Mouse (Mus musculus): ENCODE results near the gene Hnf1b.

The Hnf1b gene

DNA sequence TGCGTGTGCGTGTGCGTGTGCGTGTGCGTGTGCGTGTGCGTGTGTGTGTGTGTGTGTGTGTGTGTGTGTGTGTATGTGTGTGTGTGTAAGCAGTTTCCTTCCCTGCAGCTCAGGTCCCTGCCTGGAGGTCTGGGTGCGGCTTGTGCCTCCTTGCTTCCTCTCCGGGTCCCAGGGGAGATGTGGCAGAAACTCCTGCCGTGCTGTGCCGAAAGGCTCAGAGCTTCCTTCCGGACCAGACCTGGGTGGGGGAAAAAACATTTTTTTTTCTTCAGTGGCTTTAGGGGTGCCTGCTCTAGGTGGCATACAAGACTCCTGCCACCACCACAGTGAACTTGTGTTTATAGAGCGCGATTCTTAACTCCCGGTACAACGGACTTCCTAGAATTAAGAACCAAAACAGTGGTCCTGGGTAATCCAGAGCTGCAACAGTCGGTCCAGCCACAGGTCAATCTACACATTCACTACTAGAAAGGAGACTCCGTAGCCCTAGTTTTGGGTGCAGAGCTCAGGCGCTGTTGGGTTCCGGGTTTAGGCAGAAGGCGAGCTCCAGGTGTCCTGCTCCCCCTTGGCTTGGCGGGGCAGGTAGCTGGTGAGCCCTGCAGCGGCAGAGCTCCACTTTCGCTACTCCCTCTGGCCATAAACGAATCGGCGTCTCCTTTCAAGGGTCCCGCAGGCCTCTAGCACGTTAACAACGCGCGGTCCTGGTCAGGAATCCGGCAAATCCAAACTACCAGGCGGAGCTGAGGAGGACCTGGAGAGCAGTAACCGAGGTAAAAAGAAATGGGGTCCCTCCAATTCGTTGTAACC, at the start of gene Hnf1b:
Gene Hnf1b, plus strand, starts transcription at position 535 of the 807 bp plus-strand sequence.
- peak; percentile 22 for DNase-seq

DNA sequence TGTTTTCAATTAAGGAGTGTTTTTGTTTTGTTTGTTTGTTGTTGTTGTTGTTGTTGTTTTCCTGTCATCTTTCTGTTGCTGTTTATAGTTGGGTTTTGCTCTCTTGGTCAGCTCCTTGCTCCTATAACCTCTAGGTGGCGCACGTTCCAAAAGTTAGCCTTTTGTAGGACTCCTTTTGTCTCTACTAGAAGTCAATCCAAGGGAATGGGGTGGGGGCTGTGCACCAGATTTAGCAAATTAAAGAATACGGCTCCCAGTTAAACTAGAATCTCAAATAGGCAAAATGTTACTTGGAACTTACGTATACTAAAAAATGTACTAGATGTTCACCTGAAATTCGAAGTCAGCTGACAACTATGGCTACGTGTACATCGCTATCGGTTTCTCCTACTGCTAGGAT, 47.7 kb upstream of the Hnf1b start:
- DNase-seq: peak; percentile 46

DNA sequence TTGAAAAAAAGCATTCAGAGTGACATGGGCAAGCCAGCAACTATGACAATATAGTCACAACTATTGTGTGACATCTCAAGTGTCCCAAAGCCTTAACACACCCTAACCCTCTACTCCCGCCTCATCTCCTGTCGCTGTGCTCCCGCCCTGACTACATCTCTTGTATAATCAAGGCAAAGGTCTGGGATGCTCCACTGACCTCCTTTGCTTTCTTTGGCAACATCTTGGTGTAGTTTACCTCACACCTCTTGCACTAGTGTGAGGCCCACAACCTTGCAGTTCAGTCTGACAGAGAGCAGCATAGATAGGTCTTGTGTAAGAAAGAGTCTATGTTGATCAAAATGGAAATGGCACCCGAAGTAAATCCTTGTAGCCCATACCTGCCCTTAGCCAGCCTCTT, 47.3 kb upstream of the Hnf1b start:
- DNase-seq: no peak

DNA sequence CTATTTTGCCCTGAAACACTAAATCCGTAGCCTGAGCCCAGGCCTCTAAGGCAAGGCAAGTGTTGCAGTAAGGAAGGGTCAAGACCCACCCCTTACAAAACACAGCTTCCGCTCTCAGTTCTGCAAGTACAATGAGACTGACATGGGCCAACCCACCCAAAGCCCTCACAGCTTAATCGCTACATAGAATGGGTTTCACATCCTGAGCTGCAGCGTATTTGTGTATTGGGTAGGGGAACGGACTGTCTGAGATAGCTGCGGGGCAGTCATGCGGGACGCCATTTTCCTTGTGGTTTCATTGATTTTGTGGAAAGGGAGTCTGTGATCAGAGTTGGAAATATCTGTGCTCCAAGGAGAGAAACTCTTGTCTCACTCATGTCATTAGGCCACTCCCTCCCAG, 39.4 kb upstream of the Hnf1b start:
- DNase-seq: no peak

DNA sequence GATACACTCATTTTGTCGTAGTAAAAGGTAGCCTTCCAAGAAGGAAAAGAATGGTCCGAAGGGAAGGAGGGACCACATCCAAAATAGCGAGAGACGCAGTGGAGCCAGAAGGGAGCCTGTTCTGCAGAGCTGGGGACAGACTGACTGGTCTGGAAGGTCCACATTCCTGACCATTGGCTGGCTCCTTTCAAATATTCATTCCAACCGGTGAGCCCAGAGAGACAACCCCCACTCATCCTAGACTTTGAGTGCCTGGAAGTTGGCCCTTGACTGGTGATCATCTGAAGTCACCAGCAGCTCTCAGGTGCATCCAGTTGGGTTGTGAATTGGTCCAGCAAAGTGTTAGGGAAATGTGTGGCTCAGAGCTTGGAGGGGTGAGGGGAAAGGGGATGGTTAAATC, 34.7 kb upstream of the Hnf1b start:
- DNase-seq: peak; percentile 9

DNA sequence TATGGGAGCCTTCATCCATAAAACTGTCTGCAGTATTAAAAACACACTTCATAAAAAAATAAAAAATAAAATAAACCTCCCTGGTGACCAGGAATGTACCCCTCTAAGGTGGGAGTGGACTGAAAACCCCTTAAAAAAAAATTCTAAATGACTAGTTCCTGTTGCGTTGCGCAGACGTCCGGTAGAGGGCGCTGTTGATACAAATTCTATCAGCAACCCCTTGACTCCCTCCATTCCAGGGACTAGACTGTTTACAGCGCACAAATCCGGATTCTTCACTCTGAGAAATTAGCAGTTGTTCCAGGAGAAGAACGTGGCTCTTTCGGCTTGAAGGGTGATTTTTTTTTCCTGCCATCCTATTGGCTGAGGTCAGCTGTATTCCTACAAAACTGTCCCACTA, 34.2 kb upstream of the Hnf1b start:
- peak; percentile 72 for DNase-seq

DNA sequence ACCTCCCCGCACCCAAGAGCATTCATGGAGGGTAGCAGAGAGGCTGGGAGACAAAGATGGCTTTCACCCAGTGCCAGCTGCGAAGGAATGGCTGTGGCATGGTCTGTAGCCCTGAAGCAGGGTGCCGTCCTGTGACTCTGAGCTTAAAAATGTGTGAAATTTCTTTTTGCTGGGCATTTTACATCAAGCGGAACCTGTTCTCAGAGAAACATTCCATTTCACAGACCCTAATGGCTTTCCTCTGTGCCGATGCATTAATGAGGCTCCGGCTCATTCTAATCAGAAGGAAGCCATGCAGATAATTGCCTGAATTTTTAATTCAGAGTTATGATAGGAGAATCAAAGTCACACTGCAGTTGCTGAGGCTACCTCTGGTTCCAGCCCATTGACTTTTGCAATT, 32.8 kb upstream of the Hnf1b start:
- no peak for DNase-seq

DNA sequence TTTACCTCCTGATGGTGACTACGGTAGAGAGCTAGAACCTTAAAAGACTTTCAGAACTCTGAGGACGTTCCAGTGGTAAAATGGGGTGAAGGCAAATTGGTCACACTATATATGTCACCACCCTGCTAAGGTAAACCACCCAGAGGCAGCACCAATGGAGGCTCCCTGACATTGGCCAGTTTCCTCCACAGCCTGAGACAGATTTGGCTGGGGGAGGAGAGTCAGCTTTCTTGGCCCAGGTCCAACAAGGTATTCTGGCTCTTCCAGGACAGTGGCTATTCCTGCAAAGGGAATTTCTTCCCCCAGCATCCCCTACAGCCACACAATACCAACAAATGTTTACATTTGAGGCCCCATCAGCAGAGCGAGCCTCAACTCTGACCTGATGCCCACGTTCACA, 31.9 kb upstream of the Hnf1b start:
- DNase-seq: no peak

DNA sequence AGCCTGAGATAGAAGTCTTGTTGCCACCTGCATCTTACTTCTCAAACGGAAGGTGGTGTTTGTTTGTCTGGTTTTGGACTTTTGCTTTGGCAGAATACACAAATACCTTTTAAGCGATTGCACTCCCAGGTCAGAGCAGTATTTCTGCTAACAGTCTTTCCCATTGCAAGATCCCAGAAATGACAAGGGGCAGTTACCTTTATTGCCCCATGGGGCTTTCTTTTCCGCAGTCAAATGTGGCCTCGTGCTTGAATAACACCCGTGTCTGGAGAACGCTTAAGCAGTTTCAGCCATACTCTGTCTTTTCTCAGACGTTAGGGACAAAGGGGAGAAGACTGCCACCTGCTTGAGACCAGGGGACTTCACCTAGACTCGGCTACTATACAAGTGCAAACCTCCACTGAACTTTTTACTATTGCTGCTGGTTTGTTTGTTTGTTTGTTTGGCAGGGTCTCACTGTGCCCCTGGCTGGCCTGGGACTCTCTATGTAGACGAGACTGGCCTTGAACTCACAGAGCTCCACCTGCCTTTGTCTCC, 31.2 kb upstream of the Hnf1b start:
- DNase-seq: no peak

DNA sequence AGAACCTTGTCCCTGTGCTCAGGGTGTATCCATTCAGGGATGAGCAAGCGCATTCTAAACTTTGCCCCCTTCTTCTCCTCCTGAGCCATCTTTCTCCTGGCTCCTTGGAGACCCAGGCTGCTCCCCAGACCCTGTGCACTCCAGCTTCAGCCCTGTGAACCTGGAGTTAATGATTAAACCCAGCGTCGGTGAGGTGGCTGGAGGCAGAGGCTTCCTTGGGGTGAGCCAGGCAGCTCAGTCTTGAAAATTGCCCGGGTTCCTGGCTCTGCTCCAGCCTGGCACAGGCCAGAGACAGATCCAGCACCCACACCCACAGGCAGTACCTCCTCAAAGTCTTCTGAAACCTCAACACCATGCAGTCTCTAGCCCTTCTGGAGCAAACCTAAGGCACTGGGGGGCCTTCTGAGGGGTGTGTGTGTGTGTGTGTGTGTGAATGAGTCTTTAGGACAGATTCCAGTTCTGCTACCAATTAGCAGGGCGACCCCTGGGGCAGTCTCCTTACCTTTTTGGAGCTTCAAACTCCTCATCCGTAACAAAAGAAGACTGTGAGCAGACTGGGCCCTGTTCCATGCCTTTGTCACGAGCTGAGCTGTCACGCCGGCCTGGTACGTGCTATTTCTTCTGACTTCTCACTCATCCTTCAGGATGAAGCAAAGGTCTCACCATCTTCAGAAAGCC, 29.9 kb upstream of the Hnf1b start:
- DNase-seq: peak; percentile 14

DNA sequence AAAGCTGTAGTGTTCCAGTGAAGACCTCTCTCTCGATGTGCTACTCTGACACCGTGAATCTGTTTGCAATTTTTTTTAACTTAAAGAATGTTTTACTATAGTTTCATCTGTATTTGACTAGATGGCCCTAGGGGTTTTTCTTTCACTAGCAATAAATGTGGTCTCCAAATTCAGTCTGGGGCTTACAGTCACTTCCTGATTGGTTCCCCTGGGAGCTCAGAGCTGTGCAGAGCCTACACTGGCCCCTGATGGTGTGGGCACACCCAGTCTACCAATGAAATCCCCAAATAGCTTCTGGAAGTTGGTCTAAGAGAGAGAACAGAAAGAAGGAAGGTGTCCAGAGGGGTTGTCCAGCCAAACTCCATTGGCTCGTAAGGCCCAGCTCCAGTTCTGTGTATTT, 23.7 kb upstream of the Hnf1b start:
- DNase-seq: no peak

DNA sequence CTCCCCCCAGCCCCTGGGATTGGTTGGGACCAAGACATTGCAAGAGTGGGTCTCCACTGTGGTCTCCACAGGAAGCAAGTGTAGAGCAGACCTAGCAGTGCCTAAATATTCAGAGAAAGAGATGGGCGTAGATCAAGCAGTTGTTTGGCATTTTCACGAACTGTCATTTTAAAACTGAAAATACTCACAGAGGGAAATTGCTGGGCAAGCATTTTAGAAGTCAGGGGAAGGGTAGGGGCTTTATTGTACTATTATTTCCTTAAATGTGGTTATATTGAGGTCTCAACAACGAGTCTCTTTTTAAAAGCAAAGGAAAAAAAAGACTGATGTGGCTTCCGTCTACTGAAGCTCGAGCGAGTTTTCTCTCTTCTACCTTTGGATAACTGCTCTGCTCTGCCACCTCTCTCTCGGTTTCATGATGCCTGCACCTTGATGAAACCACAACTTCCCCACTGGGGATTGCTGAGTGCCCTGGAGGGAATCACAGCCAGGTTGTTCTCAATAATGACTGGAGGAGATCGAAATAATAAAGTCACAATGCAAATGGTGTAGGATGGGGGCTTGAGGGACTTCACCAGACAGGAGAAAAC, 21.2 kb upstream of the Hnf1b start:
- no peak for DNase-seq

DNA sequence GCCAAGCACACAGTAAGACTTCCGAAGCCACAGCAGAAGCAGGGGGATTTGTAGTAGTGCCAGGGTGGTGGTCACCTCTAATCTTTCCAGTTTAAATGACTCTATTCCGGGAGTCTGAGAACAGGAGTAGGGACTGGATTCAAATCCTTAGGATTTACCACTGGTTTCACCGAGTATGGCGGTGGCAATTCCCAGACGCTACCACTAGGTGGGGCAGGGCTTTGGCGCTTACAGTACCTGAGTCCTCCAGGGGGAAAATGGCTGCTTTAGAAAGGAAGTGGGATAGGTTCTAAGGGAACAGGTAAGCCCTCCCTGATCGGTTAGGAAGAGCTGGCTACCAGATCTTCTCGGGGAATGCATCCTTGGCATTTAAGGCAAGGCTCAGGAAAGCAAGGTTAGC, 17.5 kb upstream of the Hnf1b start:
- peak; percentile 40 for DNase-seq

DNA sequence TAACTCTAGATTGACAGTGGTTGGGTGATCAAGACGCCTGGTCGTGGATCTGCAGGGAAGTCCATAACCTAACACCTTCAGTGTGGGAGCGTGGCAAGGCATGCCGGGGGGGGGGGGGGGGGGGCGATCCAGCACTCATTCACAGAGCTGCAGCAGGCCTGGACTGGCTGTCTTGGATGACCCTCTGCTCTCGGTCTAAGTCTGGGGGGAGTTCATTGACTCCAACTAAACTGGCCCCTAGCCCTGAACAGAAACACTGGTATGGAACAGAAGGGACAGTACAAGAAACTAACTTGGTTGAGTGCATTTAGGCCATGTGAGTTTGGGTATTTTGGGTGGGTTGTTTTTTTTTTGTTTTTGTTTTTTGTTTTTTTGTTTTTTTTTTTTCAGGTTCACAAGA, 16.3 kb upstream of the Hnf1b start:
- no peak for DNase-seq

DNA sequence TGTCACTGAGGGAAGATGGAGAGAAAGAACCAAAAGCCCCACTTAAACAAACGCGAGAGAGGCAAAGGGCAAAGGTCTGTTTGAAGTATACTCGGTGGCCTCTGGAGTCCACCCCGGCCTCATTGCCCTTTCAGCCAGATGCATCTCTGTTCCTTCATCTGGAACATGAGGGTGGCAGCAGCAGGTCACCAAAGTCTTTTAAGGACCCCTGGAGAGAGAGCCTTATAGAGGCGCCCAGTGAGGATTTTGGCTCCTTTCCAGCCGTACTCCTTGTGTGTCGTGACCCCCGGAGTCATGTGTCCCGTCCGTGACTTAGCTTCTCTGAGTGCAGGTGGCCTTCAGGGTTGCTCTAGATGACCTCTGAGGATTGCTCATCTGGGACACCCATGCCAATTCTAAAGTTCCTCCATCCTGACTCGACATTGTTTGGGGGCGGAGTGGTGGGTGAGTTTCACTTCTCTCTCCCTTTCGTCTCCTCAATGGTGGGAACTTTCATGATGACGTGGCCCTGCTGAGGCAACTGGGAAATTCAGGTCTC, 15.8 kb upstream of the Hnf1b start:
- no peak for DNase-seq

DNA sequence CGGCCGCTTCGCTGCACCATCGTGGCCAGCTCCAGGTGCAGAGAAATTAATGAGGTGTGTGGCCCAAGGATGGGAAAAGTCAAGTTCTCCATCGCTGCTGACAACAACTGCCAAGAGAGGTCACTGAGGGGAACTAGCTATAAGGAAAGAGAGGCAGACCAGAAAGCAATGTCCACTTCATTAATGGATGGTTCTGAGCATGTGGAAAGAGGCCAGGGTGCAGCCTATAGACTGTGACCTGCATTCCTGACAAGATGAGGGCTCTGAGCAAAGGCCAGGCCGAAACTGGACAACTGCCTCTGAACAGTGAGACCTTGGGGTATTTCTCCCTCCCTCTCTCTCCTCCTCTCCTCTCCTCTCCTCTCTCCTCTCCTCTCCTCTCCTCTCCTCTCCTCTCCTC, 10.4 kb upstream of the Hnf1b start:
- no peak for DNase-seq

DNA sequence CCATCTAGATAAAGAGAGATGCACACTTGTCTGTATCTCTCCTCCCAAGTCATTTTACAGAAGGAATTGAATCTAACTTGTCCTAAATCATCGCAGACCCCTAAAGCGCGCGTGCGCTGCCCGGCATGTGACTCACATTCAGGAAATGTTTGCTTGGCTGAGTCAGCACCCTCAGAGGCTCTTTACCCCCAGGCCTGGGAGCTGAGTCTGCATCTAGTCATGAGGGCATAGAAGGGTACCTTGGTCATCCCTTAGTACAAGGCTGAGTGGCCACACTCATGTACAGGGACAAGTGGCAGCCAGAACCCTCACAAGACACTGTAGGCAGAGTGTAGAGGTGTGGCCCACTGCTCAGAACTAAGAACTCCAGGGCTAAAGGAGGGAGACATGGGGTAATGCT, 6.3 kb upstream of the Hnf1b start:
- no peak for DNase-seq

DNA sequence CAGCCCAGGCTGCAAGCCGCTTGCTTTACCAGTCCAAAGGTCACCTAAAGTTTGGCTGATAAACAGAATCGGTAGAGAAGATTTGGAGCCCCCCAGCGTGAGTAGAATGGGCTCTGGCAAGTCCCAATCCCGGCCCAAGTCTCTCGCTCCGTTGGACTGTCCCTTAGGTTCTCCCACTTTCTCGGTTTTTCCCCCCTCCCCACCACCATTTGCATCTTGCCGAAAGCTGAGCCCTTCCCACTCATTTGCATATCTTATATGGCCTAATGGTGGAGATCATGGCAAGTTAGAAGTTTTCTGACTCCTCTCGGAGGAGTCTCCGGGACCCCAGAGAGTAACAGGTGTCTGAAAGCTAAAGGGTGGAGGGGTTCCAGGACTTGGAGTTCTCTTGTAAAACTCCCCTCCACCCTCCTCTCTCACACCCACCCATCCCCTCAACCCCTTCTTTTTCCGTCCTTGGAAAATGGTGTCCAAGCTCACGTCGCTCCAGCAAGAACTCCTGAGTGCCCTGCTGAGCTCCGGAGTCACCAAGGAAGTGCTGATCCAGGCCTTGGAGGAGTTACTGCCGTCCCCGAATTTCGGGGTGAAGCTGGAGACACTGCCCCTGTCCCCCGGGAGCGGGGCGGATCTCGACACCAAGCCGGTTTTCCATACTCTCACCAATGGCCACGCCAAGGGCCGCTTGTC, 866 bp downstream of the Hnf1b start:
- DNase-seq: peak; percentile 22

DNA sequence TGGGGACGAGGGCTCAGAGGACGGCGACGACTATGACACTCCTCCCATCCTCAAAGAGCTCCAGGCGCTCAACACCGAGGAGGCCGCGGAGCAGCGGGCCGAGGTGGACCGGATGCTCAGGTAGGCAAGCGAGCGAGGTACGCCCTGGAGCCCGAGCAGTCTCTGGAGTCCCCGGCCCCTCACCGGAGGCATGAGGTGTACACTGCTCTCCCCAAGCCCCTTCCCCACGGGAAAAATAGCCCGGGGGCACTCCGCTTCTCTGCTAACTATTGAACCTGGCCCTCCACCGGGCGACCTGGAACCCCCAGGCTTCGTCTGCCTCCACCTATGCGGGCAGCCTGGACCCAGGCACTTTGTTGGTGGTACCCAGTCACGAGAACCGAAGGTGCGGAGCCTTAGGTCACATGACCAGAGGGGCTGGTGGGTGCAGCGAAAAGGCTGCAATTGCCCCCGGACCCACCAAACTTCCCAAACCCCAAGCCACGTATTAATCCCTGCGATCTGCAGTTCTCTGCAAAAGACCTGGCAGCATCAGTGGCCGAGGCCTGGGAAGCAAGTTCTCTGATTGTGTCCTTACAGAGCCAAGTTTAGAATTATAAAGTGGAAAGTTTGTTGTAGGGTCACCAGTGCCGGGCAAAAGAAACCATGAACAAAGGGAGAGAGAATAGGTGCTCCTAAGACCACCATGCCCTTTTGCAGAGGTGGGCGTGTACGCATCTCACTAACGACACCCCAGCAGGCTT, 1.6 kb downstream of the Hnf1b start:
- DNase-seq: peak; percentile 8

DNA sequence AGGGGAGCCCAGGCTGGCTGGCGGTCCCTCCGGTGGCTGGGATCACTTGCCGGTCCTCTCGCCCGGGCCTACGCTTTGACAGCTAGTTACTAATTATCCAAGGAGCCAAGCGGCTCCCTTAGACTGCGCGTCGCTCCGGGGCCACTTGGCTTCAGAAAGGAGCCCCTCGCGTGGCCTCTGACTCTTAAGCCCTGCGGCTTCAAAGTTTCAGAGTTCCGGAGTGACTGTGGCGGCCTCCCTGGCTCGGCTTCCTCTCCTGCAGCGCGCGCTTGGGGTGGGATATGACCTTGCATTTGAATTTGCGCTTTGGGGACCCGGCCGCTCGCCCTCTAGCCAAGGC, 2.1 kb downstream of the Hnf1b start:
- peak; percentile 14 for DNase-seq

DNA sequence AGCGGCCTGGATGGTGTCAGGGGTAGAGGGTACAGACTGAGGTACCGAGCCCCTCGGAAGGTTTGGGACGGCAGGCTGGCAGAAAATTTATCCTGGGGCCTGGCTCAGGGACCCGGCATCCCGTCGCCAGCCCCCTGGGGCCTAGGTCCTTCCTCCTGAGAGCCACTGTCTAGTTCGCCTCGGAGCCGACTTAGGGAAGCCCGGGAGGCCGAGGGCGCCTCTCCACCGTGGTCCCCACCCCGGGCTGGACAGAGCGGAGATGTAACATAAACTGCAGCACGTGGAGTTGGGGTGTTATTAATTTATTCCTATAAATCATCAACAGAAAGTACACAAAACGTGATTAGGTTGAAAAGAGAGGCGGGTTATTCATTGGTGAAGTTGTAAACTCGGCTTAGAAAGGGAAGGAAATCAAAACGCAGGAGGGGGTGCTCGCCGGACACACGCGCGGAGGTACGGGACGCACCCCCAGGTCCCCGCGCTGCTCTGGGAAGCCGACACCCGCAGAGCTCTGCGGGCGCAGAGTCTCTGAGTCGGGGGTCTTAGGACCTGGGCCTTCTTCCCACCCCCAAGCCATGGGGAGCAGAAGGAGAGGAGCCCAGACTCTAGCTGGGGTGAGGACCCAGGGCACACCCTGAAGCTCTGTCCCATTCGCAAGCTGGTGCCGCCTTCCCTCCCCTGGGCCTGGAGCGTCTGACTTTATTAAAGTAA, 2.8 kb downstream of the Hnf1b start:
- DNase-seq: peak; percentile 6

Data from lung, postnatal 10 days (tissue).